Mouse (Mus musculus) thymus, postnatal 36 days (tissue): ENCODE data around the gene Pou3f3.
A peak's percentile ranks its signal among the peaks of the same experiment; 100 is the strongest.

Experiments
- DNase-seq, 2 experiments: peaks; one replicate each; pipeline ENCODE4 v3.0.0; 2022; ENCODE audit warnings: mixed read lengths in 2 of 2

Gene Pou3f3

DNA sequence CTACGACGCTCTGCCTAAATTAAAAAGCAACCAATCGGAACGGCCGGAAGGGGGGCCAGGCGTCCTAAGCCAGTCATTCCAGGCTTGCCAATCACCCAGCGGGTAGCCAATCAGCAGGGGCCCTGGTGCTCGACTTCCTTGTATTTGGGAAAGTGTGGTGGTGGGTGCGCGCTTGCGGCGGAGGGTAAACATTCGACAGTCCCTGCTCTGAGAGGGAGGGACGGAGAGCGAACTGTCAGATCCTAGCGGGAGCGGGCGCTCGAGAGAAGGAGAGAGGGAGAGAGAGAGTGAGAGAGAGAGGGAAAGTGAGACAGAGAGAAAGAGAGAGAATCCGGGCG, at the start of gene Pou3f3:
Gene Pou3f3, plus strand, starts transcription at position 191 of the 338 bp plus-strand sequence.
- no peak for DNase-seq

DNA sequence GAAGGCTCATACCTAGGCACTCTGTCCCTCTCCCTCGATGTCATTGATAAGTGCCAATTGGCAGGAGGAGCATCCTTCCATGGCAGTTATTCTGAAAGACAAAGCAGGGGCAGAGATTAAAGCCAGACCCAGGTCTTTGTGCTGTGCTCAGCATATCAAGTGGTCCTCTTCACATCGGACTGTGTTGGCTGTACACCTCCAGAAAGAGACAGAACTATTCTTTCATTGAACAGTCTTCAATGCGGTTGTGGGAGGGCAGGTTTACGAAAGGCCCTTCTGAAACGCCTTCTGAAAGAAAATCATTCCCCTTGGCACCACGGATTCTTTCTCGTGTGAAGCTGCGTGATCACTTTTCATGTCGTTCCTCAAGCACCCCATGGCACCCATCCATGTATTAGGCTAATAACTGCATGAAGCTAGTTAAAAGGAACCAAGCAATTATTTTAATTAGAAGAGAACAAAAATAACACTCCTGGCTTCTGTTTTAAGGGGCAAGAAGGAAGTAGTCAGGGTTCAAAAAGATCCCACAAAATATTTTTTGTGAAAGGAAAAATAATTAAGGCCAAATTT, 47.1 kb upstream of the Pou3f3 start:
- no peak for DNase-seq

DNA sequence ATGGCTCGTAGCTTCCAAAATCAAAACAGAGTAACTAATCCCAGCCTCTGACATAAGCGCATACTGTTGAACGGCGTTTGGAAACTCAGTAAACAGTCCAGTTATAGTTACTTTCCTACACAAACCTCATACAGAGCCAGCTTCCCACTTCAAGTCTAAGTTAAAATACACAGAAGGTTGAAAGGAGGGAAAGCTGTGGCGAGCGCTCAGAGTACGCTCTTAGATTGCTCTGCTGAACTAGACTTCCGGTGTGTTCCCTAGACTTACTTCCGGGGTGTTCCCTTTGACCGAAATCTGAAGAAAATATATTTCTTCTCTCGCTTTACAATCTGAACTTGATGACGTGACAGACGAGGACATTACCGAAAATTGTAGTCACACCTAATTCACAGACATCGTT, 44.1 kb upstream of the Pou3f3 start:
- DNase-seq = no peak

DNA sequence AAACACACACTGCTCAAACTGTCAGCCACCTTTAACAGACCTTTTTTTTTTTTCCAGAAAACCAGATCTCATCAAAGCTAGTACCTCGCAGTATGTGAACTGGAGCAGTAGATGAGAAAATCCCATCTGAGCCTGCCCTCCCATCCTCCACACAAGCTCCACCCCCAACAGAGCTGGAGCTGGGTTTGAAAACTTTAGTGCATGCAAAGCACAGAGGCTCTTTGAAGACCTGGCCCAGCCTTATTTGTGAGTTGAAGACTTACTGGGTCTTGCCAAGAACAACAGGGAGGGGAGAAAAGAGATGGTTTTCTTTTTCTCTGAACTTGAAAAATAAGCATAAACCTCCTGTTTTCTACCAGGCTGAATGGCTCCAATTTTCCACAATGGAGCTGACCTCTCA, 28.0 kb upstream of the Pou3f3 start:
- no peak for DNase-seq

DNA sequence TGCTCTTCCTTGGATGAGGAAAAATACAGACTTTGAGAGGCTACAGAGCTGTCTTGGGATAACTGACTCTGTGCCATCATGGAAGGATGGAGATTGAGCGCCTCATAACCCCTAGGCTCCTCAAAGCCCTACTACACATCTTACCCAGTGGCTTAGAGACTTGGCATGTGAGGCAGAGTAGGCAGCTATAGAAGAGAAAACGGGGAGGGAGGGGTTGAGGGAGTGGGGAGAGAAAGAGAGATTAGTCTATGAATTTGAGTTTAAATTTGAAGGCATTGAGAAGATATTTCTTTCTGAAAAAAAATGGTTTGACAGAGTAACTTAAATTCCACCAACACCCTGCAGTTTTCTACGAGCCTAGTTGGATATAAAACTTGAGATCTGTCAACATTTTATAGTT, 14.9 kb upstream of the Pou3f3 start:
- DNase-seq = no peak

DNA sequence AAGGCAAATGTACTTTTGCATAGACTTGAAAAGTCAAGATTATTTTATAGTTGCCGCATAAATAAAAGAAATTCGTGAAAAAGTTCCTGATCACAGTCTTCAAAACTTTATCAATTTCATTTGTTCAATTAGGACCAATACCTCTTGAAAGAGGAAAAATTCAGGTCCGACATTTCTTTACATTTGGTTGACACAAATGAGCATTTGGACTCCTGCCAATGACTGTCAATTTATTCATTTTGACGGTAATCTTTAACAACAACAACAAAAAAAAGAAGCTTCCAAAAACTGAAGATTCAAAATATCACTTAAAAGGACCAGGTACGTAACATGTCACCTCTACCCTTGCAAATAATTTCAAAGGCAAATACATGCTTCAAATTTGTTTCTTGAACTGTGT, 13.8 kb upstream of the Pou3f3 start:
- no peak for DNase-seq

DNA sequence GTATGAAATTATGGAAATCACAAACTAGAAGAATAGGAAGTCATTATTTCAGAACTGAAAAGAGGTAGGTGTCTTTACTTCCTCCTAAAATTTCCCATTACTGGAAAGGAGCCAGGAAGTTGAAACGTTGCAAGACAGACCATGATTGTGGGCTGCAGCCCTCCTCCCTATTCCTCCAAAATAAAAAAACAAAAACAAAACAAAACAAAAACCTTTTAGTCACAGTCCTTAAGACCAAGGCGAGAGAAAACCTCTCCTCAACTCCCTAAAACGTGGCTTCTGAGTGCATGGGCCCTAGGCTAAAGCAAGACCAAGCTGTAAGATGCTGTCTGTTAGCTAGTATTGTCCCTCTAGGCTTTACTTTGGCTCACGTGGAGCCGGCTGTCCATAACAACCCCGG, 11.7 kb upstream of the Pou3f3 start:
- no peak for DNase-seq

DNA sequence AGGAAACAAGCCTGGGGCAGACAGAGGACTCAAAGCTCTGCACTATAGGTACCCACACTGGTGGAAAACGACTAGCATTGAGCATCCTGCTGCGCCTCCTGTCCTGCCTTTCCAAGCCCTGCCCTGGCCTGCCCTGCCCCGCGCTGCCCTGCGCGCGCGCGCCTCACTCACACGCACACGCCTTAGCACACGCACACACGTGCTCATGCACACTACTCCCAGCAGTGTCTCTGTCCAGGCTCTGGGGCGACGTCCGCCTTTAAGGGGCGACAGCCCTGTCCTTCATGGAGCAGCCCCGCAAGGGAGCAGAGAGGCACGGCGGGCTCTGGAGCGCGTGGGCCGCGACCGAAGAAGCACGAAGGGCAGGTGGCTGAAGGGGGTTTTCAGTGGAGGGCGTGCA, 11.2 kb upstream of the Pou3f3 start:
- no peak for DNase-seq

DNA sequence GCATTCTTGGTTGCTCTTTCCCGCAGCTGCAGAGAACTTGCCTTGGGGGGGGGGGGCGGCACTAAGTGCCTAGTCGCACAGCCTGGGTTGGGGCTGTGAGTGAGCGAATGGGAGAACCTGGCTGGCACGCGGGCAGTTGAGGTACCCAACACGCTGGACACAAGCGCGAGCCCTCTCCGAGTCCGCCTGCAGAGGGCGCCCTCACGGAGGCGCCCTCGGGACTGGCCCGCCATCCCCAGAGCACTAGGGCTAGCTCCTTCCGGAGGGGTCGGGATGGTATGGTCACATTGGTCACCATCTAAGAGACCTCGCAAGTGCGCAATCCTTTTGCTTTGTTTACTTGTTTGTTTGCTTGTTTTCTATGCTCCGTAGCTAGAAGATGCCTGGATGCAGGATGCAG, 10.8 kb upstream of the Pou3f3 start:
- DNase-seq = no peak

DNA sequence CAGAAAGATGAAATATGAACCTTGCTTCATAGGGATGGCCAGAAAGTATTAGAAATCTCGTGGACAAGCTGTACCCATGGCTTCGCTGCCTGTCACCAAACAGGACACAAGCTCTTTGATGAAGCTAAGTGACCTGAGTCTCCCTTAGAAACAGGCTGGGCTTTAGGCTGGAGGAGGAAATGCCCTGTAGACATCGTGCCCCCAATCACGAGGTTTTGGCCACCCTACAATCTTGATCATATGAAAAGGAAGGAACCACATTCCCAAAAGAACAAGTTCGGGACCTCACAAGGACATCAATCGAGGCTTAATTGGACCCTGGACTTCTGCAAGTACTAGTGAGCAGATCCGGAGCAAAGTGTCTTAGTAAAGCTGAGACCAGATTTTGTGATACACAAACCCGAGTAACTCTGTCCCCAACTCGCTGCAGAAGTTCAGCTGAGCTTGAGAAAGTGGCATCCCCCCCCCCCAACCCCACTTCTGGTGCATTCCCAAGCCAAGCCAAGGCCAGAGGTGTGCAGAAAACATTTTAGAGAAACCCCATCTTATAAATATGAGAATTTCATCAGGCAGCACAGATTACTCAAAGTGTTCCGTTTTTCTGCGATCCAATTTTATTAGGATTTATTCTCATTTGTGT, 10.1 kb upstream of the Pou3f3 start:
- no peak for DNase-seq

DNA sequence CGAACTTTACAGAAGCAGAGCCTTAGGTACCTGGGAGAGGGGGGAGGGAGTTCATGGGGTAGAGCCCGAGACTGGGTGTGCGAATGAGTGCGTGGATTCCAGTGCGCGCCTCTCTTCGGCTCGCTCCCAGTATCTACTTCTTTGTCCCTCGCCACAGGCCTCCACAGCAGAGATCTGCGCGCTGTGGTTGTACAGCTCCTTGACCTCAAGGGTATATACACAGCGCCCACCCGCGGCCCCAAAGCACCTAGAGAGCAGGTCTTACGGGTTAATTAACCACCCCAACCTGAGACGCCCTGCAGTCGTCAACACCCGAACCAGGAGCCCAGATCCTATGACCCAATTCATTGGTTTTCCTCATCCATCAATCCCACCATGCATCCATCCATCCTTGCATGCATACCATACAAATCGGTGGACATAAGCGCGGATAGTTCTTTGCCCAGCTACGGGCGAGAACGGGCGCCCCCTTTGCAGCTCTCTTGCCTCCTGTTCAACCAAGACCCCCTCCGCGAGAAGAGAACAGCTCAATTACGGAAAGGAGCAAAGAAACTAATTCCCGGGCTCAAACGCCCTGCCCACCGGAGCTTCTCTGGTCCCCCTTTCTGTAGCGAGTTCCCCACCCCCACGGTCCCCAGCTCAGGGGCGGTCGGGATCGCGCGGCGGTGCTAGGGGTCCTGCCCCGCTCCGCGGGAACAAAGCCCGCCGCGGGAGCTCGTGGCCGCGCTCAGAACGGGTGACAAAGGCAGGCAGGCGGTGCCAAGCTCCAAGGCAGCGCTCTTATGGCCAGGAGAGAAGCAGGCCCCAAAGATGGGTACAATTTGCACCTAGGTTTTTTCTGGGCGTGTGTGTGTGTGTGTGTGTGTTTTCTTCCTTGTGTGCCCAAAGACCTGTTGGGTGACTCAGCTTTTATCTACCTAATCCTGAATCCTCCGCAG, 9.1 kb upstream of the Pou3f3 start:
- no peak for DNase-seq

DNA sequence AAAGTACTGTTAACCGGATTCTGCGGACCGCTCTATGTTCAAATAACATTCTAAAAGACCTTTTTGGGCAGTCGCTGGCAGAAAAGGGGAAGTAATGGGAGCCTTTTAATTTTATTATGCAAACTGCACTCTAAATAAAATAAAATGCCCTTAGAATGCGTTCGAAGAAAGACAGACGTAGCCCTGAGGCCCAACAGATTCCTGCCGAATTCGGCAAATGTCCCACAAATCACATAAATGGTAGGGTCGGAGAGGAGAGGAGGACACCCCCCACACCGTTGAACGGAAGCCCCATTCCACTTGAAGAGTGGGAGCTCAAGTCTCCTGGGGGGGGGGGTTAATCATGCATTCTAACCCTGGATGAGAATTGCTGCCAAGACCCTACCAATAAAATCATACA, 8.3 kb upstream of the Pou3f3 start:
- no peak for DNase-seq

DNA sequence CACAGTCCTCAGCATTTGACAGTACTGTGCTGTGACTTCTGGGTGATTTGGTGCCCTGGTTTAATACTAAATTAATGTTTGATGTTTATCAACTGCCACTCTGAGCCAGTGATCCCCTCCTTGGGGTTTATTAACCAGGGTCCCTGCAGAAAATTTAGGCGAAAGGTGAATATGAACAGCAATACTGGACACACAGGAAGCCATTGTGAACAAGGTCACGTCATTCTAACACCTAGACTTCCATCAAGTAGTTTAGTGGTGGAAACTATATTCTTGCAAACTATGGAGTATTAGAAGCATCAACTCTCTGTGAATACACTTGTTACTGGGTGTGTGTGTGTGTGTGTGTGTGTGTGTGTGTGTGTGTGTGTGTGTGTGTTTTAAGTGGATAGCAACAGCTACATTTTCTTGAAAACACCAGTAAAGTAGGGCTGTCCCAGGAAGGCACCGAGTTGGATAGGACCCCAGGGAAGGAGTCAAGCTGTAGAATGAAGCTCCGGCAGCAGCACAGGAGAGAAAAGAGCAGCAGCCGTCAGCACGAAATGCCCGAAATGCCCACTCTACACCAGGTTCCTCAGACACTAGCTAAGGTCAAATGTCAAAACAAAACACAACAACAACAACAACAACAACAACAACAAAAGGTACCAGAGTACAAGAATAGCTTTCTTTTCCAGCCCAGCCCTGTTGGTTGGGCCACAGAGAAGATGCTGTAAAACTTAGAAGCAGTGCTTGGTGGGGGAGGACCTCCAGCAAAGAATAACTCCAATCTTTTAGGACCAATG, 7.6 kb upstream of the Pou3f3 start:
- DNase-seq = no peak

DNA sequence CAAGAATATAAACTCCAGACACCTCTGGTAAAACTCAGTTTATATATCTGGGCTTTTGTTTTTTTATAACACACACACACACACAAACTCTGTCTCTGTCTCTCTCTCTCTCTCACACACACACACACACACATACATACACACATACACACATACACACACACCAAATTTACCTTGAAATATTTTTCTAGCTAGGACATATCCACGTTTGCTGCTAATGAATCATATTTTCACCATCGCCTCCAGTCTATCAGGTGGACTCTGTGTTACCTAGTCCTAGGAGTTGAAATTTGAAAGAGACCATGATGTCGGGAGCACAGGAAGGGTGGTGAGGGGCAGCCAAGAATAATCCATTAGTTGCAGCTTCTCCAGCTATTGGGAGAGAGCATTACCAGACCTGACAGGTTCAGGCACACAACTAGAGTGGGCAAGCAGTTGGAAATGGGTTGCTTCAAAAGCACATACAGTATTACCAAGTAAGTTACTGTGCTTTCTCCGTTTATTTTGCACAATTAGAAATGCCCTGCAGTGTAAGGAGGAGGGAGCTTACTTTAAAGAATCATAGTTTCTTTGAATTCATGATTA, 6.9 kb upstream of the Pou3f3 start:
- DNase-seq = no peak

DNA sequence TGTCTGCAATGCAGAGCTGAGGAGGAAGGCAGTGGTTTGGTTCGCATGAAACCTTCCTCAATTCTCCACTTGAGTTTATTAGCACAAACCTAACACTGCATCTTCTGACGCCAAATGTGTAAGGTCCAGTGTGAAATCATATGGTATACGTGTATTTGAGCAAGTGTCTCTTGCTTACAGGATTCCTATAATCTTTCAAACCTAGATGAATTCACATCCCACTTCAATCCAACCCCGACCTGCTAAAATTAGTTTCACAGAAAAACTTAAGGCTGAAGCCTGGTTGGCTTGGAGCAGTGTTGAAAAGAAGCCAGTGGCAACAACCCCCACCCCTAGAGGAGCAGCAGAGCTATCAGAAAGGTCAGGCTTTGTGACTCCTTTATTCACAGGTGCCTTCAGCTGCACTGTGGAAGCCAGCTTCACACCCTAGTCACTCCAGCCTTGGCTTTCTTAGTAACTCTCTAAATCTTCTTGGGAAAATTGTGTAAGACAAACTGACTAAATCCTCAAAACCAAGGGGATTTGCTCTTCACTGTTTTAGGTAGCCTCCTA, 5.5 kb upstream of the Pou3f3 start:
- no peak for DNase-seq

DNA sequence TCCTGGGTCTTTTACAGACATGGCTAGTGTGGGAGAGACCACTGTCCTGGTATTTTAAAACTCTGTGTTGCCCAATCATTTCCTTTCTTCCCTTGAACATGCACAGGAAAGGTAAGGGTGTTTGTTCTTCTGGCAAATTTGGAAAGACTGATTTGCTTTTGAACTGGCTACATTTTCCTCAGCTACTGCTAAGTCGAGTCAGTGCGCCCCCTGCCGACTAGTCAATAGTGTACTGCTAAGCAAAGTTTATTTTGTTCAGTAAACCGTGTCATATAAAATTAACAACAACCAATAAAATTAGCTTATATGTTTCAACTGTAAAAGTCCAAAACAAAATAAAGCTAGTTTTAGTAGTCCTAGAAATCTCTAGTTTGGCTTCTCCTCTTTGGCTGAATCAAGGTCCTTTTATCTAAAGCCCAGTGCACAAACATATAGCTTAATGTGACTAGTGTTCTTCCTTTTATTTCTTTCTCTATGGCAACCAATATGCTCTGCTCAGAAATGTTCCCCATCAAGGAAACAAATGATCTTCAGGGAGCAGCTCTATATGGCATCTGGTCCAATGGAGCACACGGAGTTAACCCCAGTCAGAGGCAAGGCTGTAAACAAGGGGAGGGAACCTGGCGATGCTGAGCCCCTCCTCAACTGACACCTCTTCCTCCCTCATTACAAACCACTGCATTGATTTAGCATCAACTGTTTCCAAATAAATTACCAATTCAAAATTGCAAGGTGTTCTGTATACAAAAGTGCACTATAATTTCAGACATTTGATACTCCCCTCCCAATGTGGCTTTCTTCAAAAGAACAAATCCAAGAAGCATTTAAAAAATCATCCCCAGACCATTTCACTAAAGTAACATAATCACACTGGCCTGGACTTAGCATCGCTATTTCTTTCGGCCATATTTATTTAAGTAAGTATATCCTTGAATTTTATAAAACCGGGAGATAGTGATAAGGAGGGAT, 4.1 kb upstream of the Pou3f3 start:
- DNase-seq = peak in 1 of 2 experiments; percentile 21

DNA sequence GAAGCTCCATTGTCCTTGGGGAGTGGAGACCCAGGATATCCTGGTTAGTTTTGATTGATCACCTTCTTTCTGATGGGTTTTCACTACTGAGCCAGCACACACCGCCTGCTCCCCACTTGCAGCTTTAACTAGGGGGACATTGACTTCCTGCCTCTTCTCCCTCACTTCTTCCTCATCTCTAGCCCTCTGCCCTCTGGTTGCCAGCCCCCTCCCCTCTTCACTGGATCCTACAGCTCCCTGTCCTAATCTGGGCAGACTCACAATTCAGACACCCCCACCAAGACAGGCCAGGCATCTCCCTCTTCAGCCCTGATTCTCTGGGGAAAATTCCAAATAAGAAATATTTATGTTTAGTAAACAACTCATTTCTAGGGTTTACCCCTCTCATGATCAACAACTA, 3.3 kb upstream of the Pou3f3 start:
- no peak for DNase-seq

DNA sequence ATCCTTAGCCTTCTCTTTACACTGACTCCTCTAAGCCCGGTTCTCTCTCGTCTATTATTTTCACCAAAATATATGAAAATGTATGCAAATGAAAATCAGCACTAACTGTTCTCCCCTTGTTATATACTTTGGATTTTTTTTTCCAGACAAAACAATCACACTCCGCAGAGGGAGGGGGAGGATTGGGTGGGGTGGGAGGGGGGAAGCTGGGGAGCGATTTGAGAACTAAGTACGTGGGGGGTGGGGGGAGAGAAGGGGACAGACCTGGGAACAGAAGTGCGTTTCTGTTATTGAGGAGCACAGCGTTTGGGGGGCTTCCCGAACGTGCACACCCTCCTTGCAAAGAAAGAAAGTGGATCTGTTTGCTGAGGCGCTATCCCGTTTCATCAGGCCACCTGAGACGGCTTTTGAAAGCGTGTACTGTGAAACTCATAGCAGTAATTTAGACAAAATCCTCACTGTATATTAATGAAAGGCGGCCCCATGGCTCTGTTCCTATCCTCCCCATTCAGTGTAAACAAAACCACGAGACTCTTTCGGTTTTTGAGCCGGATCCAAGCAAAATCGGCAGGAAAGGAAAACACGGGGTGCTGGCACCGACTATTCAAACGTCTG, 2.4 kb upstream of the Pou3f3 start:
- DNase-seq = no peak

DNA sequence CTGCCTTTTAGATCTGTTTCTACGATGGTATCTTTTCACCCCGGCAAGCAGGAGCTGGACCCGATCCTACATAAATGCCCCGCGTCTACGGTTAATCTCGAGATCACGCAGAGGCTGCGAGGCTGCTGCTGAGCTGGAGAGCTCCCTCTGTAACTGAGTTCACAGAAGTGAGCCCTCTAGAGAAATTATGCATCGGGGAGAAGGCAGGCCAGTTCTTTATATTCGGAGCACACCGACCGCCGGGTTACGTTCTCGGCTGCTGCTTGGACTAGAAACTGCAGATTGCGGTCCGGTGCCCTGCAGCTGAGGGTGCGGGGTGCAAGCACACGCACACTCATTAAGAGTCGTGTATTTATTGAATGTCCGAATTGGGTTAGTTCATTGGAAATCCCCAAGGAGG, 1.7 kb upstream of the Pou3f3 start:
- DNase-seq = no peak

DNA sequence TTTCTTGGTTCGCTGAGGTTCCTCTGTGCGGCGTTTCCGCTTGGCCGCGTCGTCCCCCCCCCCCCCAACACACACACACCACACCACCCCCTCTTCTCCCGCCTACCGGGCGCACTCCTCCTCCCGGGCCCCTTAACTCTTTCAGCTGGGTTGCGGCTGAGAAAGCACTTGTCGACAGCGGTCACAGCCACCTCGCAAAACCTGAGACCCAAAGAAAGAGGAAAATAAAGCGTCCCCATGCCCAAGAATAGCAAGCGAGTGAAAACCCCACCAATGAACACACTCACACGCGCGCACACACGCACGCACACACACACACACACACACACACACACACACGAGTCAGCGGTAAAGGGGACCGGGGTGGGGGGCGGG, 1.3 kb upstream of the Pou3f3 start:
- no peak for DNase-seq
